Mouse (Mus musculus): ENCODE results near the gene Pla2g7. TPM values are rescaled to one million over a fixed set of nuclear protein-coding genes. Genes with fewer than 3 reads are reported as not detected.

Pla2g7 gene
- polyA plus RNA-seq, 1 experiment from 2014 or later = 10.9 TPM

DNA sequence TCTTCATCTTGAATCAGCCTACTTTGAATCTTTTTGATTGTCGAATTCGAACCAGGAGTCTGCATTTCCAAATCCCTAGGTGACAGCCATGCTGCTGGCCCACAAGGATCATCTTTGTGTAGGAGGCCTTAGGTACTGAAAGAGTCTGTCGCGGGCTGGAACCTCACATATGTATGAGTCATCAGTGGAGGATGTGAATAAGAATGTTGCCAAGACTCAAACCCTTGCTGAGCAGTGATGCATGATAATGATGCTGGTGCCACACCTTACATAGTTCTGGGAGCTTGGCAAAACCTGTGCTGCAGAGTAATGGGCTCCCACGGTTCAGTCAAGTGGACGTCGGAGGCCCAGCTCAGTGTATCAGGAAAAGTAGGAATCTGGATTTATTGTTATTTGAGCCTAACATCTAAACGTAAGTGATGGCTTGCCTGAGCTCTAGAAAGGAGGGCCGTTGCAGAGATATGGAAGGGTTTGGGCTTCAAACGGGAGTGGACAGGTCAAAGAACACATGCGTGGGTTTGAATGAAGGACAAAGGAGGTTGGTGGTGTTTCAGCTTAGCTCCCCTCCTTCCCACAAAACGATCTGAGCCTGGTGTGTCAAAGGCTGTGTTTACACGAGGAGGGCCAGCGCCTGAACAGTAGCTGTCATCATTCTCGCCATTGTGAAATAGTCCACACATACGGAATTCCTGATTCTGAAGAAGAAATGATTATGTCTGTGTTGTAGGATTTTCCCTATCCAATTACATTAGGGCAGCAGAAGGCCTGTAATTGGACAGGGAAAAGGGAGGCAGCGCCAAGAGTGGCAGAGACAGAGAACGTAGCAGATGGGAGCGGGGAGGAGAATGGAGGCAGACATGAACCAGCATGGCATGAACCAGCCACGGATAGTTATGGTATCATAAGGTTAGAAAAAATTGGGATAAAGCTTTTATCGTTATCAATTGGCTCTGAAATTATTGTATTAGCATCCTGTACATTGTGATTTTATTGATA lies 24.7 kb downstream of the Pla2g7 start:
- no peak for ATAC-seq (ENCODE audit: low read depth)

DNA sequence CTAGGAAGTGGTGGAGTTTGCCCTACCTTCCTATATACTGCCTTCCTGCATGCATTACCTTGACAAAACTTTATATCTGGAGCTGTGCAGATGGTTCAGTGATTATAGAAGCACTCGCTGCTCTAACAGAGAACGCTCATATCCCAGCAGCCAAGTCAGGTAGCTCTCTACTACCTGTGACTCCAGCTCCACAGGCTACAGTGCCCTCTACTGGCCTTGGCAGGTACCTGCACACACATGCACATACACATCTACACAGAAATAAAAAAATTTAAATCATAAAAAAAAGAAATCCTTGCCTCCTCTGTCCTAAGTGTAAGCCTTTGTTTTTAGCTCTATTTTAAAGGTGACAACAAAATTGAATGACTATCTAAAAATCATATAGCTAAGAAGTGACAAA lies 29.8 kb downstream of the Pla2g7 start:
- WGBS = 95% methylated on average over 2 of the region's 2 CpGs
- H3K9me3 ChIP-seq (ENCODE audit: control insufficient read depth, low read length) = 0 out of 2 replicates have a peak, but pooled peaks cover 2% of the 10 kb centered on the region
- H3K4me3 ChIP-seq (ENCODE audit: low read length) = no peak overlapping the region
- no peak overlapping the region for H3K9ac ChIP-seq (ENCODE audit: low read length)
- H3K27me3 ChIP-seq (ENCODE audit: control insufficient read depth, insufficient read depth, low read depth, low read length) = no peaks in the 10 kb centered on the region
- H3K27ac ChIP-seq (ENCODE audit: low read length) = no peak overlapping the region
- ATAC-seq (ENCODE audit: low read depth) = no peak
- H3K36me3 ChIP-seq (ENCODE audit: control insufficient read depth, insufficient read depth, low read length) = no peaks in the 10 kb centered on the region
- no peak overlapping the region for H3K4me2 ChIP-seq (ENCODE audit: low read depth, low read length)
- no peaks in the 10 kb centered on the region for H3K4me1 ChIP-seq (replicated peaks; ENCODE audit: control insufficient read depth, insufficient read depth, low read length)

More for the DNA sequence above, 24.7 kb downstream of the Pla2g7 start:
- Histone ChIP-seq H3K27me3 (ENCODE audit: control insufficient read depth, insufficient read depth, low read depth, low read length) (no peaks in the 10 kb centered on the region), H3K4me3 (ENCODE audit: low read length) (no peak overlapping the region), H3K9ac (ENCODE audit: low read length) (no peak overlapping the region), H3K36me3 (ENCODE audit: control insufficient read depth, insufficient read depth, low read length) (no peaks in the 10 kb centered on the region), H3K27ac (ENCODE audit: low read length) (no peak overlapping the region), H3K4me2 (ENCODE audit: low read depth, low read length) (no peak overlapping the region), H3K9me3 (ENCODE audit: control insufficient read depth, low read length) (no peaks in the 10 kb centered on the region), H3K4me1 (replicated peaks; ENCODE audit: control insufficient read depth, insufficient read depth, low read length) (no peaks in the 10 kb centered on the region)
- 75% methylated on average over 21 of the region's 21 CpGs for WGBS

DNA sequence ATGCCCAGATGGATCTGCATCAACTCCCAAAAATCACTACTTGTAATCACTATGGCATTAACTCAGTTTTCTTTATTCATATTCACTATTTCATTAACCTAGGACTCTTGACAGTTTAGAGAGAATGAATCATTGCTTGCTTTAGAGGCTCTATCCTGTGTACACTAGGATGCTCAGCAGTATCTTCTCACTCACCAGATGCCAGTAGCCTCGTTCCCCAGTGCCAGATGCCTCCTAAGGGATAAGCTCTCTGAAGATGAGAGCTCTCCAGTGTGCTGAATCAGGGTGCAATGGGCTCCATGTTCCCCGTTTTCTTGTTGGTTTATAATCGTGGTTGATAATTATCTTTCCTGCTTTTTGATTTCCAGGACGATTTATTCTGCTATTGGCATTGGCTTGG lies 30.8 kb downstream of the Pla2g7 start:
- Histone ChIP-seq H3K4me2 (ENCODE audit: low read depth, low read length) (no peak overlapping the region), H3K9me3 (ENCODE audit: control insufficient read depth, low read length) (0 out of 2 replicates have a peak, but pooled peaks cover 2% of the 10 kb centered on the region), H3K4me1 (replicated peaks; ENCODE audit: control insufficient read depth, insufficient read depth, low read length) (no peaks in the 10 kb centered on the region), H3K9ac (ENCODE audit: low read length) (no peak overlapping the region), H3K4me3 (ENCODE audit: low read length) (no peak overlapping the region), H3K27me3 (ENCODE audit: control insufficient read depth, insufficient read depth, low read depth, low read length) (no peaks in the 10 kb centered on the region), H3K36me3 (ENCODE audit: control insufficient read depth, insufficient read depth, low read length) (no peaks in the 10 kb centered on the region), H3K27ac (ENCODE audit: low read length) (no peak overlapping the region)
- no peak for ATAC-seq (ENCODE audit: low read depth)
- 59% methylated on average over 4 of the region's 4 CpGs for WGBS

- Histone ChIP-seq H3K4me1 (replicated peaks; ENCODE audit: control insufficient read depth, insufficient read depth, low read length) (no peaks in the 10 kb centered on the region), H3K36me3 (ENCODE audit: control insufficient read depth, insufficient read depth, low read length) (no peaks in the 10 kb centered on the region), H3K4me2 (ENCODE audit: low read depth, low read length) (no peak overlapping the region), H3K4me3 (ENCODE audit: low read length) (no peak overlapping the region), H3K27ac (ENCODE audit: low read length) (no peak overlapping the region), H3K27me3 (ENCODE audit: control insufficient read depth, insufficient read depth, low read depth, low read length) (no peaks in the 10 kb centered on the region), H3K9me3 (ENCODE audit: control insufficient read depth, low read length) (no peaks in the 10 kb centered on the region), H3K9ac (ENCODE audit: low read length) (no peak overlapping the region)
- ATAC-seq (ENCODE audit: low read depth) = no peak
- WGBS = 9% methylated on average over 3 of the region's 3 CpGs
Measured at GRCm38 (mm10) chr17:43606704-43607103, 38.8 kb downstream of the Pla2g7 start.

GRCm38 (mm10) chr17:43611586-43611985 lies 43.7 kb downstream of the Pla2g7 start:
- Histone ChIP-seq H3K9me3 (ENCODE audit: control insufficient read depth, low read length) (no peaks in the 10 kb centered on the region), H3K4me1 (replicated peaks; ENCODE audit: control insufficient read depth, insufficient read depth, low read length) (no peaks in the 10 kb centered on the region), H3K4me2 (ENCODE audit: low read depth, low read length) (no peak overlapping the region), H3K27me3 (ENCODE audit: control insufficient read depth, insufficient read depth, low read depth, low read length) (no peaks in the 10 kb centered on the region), H3K9ac (ENCODE audit: low read length) (no peak overlapping the region), H3K27ac (ENCODE audit: low read length) (no peak overlapping the region), H3K36me3 (ENCODE audit: control insufficient read depth, insufficient read depth, low read length) (no peaks in the 10 kb centered on the region), H3K4me3 (ENCODE audit: low read length) (no peak overlapping the region)
- 17% methylated on average over 7 of the region's 7 CpGs for WGBS
- no peak for ATAC-seq (ENCODE audit: low read depth)

DNA sequence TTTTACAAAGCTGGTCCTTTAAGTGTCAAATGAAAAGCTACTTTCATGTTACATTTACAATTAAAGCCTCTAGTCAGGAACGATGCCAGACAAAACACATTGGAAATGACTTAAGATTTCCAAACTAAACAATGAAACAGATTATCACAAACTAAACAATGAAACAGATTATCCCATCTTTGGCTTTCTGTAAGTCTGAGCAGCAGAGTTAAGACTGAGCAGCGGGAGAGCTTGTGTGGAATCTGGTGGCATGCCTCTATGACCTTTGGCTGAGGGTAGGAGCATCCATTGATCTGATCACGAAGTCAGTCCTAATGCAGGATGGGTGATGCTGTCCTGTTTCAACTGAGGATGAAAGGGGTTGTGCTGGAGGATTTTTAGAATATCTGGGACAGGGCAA lies 44.3 kb downstream of the Pla2g7 start:
- Histone ChIP-seq H3K4me2 (ENCODE audit: low read depth, low read length) (no peak overlapping the region), H3K9me3 (ENCODE audit: control insufficient read depth, low read length) (no peaks in the 10 kb centered on the region), H3K4me1 (replicated peaks; ENCODE audit: control insufficient read depth, insufficient read depth, low read length) (no peaks in the 10 kb centered on the region), H3K27ac (ENCODE audit: low read length) (no peak overlapping the region), H3K9ac (ENCODE audit: low read length) (no peak overlapping the region), H3K4me3 (ENCODE audit: low read length) (no peak overlapping the region), H3K36me3 (ENCODE audit: control insufficient read depth, insufficient read depth, low read length) (no peaks in the 10 kb centered on the region), H3K27me3 (ENCODE audit: control insufficient read depth, insufficient read depth, low read depth, low read length) (no peaks in the 10 kb centered on the region)
- 58% methylated on average over 3 of the region's 3 CpGs for WGBS
- no peak for ATAC-seq (ENCODE audit: low read depth)

DNA sequence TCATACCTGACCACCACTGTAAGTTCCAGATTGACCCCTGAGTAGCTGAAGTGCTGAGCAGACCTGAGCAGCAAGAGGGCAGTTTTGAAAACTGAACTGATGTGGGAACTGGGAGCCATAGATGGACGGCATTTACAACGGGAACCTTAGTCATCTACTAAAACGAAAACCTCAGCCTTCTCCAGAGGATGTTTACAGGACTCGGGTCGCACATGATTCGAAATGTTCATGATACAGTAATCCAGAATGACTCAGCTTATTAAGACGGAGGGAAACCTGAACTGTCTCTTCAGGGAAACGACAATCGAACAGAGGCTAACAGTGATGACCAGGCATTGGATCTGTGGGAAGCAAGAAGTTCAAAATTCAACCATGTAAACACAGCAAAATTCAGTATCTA lies 51.3 kb downstream of the Pla2g7 start:
- no peak for ATAC-seq (ENCODE audit: low read depth)
- no peak overlapping the region for H3K4me3 ChIP-seq (ENCODE audit: low read length)
- H3K4me1 ChIP-seq (replicated peaks; ENCODE audit: control insufficient read depth, insufficient read depth, low read length) = no peaks in the 10 kb centered on the region
- WGBS = 76% methylated on average over 9 of the region's 9 CpGs
- no peak overlapping the region for H3K9ac ChIP-seq (ENCODE audit: low read length)
- H3K4me2 ChIP-seq (ENCODE audit: low read depth, low read length) = no peak overlapping the region
- no peaks in the 10 kb centered on the region for H3K9me3 ChIP-seq (ENCODE audit: control insufficient read depth, low read length)
- H3K27me3 ChIP-seq (ENCODE audit: control insufficient read depth, insufficient read depth, low read depth, low read length) = no peaks in the 10 kb centered on the region
- H3K27ac ChIP-seq (ENCODE audit: low read length) = no peak overlapping the region
- H3K36me3 ChIP-seq (ENCODE audit: control insufficient read depth, insufficient read depth, low read length) = no peaks in the 10 kb centered on the region

DNA sequence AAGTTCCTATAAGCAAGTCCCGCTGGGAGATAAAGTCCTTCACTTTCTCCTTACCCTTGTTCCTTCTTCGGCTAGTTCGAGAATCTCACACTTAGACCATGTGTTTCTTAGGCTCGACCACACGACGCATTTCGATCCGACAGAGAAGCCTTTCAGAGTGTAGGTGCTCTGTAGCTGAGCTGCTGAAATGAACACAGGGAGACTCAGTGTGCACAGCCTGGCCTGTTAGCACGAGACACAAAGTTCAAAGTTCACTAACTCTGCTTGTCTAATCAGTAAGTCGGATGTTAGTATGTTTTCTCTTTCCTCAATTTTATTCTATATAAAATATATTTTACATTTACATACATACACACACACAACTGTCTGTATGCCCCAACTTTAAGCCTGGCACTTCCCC lies 54.2 kb downstream of the Pla2g7 start:
- Histone ChIP-seq H3K4me3 (ENCODE audit: low read length) (no peak overlapping the region), H3K9ac (ENCODE audit: low read length) (no peak overlapping the region), H3K9me3 (ENCODE audit: control insufficient read depth, low read length) (no peaks in the 10 kb centered on the region), H3K36me3 (ENCODE audit: control insufficient read depth, insufficient read depth, low read length) (no peaks in the 10 kb centered on the region), H3K27me3 (ENCODE audit: control insufficient read depth, insufficient read depth, low read depth, low read length) (no peaks in the 10 kb centered on the region), H3K4me2 (ENCODE audit: low read depth, low read length) (no peak overlapping the region), H3K4me1 (replicated peaks; ENCODE audit: control insufficient read depth, insufficient read depth, low read length) (no peaks in the 10 kb centered on the region), H3K27ac (ENCODE audit: low read length) (no peak overlapping the region)
- 84% methylated on average over 10 of the region's 10 CpGs for WGBS
- ATAC-seq (ENCODE audit: low read depth) = no peak

- WGBS = 88% methylated on average over 10 of the region's 10 CpGs
- no peak for ATAC-seq (ENCODE audit: low read depth)
- Histone ChIP-seq H3K4me2 (ENCODE audit: low read depth, low read length) (no peak overlapping the region), H3K36me3 (ENCODE audit: control insufficient read depth, insufficient read depth, low read length) (no peaks in the 10 kb centered on the region), H3K4me1 (replicated peaks; ENCODE audit: control insufficient read depth, insufficient read depth, low read length) (peaks cover 9% of the 10 kb centered on the region), H3K27me3 (ENCODE audit: control insufficient read depth, insufficient read depth, low read depth, low read length) (peaks cover 31% of the 10 kb centered on the region), H3K9ac (ENCODE audit: low read length) (no peak overlapping the region), H3K27ac (ENCODE audit: low read length) (no peak overlapping the region), H3K9me3 (ENCODE audit: control insufficient read depth, low read length) (no peaks in the 10 kb centered on the region), H3K4me3 (ENCODE audit: low read length) (no peak overlapping the region)
Measured at GRCm38 (mm10) chr17:43628246-43628645, 60.3 kb downstream of the Pla2g7 start.
